Mouse (Mus musculus) kidney, adult 9 months (tissue): ENCODE measurements around the gene Topaz1.

Source experiments
- DNase-seq: peaks from one replicate; pipeline ENCODE4 v3.0.0; 2022

Topaz1 gene

DNA sequence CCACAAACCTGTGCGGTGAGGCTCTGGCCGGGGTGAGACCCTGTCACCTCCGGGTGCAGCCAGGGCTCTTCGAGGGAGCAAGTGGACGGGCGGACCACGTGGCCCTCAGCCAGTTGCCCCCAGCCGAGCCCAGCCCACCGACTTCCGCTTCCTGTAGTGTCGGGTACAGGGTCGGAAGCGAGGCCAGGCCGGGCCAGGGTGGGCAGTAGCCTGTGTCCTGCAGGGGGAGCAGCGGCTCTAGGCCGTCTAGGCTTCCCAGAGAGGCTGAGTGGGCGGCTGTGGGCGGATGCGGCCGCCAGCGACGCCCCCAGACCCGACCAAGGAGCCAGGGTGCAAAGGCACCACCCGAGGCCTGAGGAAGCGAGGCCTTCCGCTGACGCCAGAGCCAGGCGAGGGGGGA is at the start of gene Topaz1:
Topaz1 (plus strand) TSS at position 287 of the 400 bp plus-strand sequence.
- no peak for DNase-seq

DNA sequence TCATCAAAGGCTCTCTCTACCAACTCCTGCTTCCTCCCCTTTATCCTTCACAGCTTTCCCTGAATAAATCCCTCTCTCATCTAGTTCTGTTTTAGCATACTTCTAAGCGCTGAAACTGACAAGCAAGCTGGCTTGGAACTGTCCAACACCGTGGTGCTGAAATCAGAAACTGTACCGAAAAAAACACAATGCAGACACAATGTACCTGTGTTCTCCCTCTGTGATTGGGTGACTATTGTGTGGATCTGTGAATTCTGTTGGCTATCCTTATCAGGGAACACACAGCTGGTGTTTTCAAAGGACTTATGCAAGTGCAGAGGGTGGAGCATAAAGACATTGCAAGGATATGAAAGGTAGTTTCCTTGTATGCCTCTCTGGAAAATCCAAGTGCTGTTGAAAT is 45.3 kb upstream of the Topaz1 start:
- DNase-seq, result peak; percentile 11

DNA sequence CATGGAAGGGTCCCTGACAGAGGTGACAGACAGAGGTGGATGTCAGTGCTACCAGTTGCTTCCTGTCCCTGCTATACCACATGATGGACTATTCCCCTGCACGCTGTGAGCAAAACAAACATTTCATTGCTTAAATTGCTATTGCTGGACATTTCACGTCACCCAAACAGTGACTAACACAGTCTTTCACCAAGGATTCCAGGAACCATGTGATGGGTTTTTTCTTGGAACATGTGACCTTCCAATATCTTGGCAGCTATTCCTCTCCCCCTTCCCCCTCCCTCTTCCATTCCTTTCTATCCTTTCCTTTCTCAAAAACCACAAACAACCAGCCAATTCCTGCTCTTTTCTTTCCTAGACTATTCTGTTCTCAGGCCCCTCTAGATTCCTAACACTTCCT is 33.3 kb upstream of the Topaz1 start:
- no peak for DNase-seq

DNA sequence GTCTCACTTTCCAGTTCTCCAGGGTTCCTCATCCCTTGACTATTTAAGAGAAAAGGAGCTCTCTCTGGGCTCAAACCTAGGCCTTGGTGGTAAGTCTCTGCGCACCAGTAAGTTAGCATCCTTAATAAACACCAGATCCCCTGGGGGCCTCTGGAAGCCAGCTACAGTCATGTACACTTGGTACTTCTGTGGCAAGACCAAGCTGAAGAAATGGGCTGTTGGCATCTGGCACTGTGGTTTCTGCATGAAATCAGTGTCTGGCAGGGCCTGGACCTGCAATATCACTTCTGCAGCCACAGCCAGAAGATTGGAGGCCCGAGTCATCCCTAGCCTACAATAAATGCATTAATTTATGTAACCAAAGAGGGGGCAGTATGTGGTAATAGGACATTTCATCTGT is 32.1 kb upstream of the Topaz1 start:
- DNase-seq, result no peak

DNA sequence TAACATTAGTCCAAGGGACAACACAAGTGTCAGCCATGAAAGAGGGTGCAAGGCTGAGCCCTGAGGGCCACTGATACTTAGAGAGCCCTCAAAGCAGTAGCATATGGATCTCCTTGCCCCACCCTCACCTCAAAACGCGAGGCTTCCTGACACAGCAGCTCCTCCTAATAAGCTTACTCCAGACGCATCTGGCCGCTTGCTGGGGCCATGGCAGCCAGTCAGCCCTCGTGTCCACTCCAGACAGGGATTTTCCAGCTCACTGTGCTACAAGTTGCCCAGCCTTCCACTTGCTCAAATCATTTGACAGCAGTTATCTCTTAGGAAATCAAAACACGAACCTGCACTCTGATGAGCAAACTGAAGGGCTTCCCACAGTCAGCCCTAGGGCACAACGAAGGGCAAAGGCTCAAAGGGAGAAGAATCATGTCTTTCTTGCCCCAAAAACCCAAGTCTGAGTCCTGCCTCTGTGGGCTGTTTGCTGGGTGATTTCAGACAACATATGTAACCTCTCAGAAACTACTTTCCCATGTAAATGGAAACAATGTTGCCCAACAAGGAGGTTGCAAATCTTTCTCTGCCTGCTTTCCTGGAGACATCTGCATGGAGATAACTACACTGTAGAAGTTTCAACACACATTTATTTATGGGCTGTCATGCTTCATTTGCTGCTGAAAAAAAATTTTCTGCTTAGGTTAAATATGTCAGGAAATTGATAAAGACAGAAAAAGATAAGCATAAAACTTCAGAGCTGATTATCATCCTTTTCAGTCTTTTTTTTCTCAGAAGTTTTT is 30.8 kb upstream of the Topaz1 start:
- DNase-seq, result no peak

DNA sequence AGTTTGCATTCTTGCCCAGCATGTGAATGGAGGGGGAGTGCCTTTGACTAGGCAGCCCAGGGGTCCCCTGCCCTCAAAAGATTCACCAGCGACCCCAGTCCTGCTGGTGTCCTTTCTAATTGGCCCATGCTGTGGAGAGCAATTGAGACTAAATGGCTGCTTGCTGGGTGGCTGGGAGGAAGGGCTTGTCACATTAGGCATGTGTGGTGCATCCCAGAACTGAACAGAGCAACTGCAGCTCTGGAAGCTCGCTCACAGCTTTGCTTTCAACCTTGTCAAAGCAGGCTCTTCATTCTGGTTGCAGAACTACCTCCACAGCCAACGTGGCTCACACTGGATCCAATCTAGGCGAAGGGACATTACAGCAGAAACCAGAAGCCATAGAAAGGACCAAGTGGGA is 24.9 kb upstream of the Topaz1 start:
- DNase-seq, result no peak

DNA sequence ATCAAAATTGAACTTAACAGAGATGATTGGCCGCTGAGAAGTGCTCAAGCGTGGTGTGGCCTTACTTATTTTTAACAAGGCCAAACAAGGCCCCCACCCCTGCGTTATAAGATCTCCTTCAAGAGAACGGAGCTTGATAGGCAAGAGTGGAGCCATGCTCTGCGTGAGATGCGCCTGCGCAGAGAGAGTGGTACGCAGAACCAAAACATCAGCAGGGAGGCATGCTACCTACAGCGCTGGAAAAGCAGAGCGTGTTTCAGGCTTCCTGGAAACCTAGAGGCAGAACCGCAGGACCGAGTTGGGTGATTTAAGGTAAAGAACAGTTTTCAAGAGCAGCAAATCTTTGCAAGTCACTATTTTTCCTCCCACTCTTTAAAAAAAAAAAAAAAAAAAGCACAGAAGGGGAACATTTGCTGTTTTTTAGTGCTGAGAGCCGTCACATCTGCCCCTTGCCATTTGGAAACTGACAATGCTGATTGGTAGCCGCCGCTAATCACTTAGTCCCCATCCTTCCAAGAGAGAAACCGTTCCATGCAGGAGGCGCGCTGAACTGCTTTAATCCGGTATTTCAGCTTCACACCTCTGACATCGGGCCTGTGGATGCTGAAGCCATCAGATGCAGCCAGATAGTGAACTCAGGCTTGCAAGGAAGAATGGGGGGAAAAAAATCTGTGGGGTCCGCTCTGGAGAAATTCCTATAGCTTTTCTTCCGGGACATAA is 21.9 kb upstream of the Topaz1 start:
- DNase-seq, result no peak

DNA sequence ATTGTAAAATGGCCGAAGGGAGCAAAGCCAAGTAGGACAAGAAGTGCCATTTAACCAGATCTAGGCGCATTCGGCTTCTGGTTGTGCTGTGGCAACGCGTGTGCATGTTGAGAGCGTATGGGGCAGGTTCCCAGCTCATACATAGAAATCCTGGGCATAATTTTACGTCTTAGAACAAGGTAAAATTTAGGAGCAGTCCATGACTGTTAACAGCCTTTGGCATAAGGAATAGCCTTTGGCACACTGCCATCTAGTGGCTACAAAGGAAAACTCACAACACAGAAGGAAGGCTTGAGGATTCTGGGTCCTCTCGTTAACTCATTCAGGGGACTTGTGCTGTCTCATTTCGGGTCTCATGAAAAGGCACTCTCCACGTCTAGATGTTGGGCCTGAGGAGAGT is 17.6 kb upstream of the Topaz1 start:
- peak; percentile 52 for DNase-seq

DNA sequence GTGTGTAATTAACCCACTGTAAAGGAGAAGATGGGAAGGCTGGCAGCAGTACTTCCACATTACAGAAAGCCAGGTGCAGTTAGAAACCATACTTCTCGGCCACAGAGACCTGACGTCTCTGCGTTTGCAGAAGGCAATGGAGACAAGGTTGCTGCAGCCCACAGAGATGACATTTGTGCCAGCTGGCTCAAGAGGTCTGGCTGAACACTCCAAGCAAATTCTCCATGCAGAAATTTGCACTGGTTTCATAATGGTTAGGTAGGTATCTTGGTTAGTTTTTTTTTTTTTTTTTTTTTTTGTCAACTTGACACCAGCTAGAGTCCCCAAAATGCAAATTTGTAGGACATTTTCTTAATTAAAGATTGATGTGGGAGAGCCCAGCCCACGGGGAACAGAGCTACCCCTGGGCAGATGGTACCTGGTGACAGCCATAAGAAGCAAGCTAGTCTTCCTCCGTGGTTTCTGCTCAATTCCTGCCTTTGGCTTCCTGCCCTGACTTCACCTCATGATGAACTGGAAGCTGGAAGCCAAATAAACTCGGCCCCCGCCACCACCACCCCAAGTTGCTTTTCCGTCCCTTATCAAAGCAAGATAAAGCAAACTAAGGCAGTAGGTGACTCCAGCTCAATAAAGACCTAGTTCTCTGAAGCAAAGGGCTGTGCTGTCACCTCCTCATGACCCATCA is 14.9 kb upstream of the Topaz1 start:
- DNase-seq, result no peak

DNA sequence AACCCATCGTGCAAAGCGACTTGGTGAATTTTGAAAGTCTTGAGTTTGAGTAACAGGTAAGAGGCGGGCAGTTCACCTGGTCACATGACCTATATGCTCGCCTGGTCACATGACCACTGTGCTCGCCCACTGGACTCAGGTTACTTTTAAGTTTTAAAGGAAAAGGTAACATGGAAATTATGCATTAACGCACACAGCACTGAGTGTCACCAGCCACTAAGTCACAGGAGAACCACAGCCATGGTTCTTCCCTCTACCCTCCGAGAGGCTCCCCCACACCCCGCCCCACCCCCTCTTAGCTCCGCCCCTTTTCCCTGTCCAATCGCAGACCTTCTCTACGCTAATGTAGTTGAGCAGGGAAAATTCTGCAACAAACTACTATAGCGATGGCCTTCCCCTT is 13.9 kb upstream of the Topaz1 start:
- peak; percentile 47 for DNase-seq

DNA sequence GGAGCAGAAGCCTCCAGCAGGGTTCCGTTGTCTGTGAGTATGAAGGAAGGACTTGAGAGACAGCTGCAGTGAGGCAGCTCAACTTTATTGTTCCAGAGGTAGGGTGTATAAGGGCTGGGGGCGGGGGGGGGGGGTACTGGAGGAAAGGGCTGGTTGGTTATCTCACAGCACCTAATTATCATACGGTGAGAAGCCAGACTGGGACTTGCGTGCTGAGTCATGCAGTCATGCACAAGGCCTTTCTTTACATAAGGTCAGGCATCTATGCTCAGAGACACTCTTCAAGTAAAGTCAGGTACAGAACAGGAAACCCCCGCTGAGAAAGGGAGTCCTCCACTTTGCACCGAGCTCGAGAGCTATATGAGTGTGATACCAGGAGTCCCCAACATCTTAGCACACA is 12.2 kb upstream of the Topaz1 start:
- no peak for DNase-seq

DNA sequence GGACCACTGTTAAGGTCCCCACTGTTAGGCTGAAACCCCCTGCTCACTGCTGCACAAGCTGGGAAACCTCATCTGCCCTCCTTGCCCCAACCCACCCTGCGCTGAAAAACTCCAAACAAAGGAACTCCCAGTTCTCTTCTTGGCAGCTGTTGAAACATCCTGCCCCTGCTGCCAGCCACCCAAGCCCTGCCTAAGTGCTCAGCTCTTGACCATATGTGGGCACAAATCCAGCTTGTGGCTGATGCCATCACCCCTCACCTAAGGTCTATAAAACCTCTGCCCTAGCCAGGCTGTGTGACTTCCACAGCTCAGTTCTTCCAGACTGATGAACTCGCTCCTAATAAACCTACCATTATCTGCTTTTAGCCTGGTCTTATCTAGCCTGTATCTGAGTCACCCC is 11.1 kb upstream of the Topaz1 start:
- no peak for DNase-seq

DNA sequence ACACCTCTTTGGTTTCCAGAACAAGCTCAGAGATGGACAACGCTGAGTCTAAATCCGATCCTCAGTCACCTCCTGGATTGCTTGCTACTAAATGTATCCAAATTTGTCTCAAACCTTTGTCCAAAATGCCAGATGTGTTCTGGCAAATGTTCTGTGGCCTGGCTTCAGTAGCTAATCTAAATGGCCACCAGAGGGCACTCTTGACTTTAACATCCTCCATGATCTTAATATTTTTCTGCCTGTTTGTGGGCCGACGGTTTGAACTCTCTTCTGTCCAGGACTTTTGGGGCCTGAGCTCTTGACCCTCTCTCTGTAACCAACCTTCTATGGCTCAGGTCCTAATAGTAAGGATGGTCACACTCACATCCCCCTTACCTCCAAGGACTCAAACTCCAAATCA is 10.4 kb upstream of the Topaz1 start:
- peak; percentile 73 for DNase-seq

DNA sequence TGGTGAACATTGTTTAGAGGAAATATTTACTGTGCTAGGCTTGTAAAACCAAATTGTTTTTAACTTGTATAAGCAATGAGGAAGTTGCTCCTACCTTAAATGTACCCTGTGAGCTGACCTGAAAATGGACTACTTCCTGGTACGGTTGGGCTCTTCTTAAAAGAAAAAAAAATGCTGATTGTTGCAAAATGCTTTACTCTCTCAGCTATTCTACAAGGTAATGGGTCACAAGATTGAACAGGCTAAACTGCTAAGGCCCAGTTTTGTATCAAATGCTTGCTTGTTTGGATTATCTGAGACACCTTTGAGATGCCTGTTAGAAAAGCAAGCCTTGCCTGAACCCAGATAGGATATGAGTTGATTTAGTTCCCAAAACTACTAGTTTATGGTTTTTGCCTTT is 1.3 kb upstream of the Topaz1 start:
- DNase-seq, result peak; percentile 41

DNA sequence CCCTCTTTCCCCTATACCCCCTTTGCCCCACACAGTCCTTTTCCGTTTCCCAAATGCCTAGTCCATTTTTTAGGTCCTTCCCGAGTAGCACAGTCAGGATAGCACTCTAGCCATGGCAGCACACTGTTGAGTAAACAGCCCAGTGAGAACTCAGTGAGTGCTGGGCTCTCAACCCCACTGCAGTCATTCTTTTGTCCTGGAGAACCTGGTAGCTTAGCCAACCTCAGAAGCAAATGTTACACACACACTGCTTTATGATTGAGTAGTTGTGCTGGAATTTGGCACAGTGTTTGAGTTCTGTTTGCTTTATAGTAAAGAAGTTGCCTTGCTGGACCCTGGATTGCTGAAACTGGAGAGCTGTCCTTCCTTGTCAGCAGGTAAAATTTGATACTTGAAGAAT is 10.5 kb downstream of the Topaz1 start:
- no peak for DNase-seq

DNA sequence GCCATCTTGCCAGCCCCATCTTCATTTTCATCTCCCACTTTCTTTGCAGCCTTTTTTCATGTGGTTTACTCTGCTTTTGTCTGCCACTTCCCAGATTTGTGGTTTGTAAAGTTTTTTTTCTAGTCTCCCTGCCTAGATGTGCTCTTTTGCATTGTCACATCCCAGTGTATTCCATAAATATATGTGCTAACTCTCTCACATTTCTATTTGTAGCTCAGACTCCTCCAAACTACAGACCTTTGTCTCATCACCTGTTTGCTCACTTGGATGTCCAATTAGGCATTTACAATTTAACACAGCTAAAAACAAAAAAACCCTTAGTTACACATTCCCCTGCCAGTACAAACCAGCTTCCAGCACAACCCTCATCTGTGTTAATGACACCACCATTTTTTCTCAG is 13.0 kb downstream of the Topaz1 start:
- DNase-seq, result no peak

DNA sequence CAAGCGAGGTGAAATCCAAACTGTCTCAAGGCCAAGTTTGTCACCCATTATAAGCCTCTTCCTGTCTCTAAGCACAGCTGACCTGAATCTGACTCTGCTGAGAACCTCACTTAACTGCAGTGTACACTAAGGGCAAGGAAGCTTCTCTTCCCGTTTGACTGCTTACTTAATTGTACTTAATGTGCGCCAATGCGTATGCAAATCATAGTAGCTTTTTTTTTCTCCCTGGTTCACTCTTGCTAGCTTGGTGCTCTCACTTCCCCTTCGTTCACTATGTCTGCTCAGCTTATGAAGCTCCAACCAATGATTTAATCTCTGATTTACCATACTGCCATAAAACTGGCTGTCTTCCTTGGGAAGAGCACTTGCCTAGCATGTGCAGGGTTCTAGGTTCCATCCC is 38.1 kb downstream of the Topaz1 start:
- DNase-seq, result no peak

DNA sequence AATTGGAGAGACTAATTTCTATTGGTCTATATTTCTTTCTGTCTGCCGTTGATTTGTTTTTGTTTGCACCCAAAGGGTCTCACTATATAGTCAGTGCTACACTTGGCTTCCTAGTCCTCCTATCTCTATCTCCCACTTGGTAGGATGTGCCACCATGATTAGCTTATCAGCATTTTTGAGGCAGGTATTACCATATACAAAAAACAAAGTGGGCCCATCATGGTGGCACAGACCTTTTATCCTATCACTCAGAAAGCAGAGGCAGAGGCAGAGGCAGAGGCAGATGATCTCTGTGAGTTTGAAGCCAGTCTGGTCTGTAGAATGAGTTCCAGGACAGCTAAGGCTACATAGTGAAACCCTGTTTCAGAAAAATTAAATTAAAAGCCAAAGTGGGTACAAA is 39.4 kb downstream of the Topaz1 start:
- no peak for DNase-seq

DNA sequence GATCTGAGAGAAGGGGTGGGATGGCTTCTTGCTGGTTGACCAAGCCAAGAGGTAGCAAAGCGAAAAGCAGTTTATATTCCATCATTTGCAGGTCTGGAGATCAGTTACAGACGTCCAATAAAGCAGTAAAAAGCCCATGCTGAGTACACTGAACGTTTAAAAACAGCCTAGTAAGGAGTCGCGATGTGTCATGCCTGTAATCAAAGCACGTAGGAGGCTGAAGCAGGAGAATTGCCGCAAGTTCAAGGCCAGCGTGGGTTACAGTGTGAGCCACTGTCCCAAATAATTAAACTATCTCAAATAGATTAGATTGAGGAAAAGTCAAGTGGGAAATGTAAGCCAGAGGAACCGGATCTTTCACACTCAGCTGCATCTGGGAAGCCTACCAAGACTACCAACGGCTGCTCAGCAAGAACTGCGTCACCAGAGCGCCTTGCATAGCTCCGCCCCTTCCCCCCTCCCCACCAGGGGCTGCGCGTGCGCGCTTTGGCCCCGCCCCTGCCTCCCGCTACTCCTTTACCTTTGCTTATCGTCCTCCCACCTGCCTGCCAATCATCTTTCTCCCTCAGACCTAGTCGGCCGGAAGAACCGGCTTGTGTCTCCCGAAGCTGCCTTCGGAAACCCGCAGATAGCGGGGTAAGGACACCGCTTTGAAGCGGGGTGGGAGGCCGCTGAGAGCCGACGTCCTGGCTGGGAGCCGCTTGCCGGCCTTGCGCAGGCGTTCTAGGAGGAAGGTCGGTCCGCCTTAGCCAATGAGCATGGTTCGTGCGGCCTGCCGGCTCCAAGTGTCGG is 58.1 kb downstream of the Topaz1 start, which contains the start of gene Tcaim:
Tcaim (plus strand) TSS at position 487 of the 792 bp plus-strand sequence.
- peak; percentile 94 for DNase-seq

DNA sequence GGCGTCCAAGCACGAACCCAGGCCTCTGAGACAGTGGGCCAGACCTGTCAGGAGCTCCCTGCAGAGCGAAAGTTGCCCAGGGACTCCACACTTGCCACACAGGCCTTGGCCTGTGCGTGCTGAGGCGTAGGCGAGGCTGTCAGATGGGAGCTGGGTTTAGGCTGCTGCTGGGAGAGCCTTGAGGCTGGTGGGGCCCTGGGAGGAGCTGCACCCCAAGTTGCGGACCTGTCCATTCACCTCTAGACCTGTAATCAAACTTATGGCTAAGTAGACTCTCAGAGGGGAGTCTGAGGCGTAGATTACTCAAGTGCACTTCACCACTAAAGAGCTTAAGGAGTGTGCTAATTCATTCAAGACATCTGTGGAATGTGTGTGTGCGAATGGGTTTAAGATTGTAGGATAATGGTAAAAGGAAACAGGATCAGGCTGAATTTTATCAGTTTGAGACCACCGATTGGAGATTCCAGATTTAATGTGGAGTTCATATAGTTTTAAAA is 58.7 kb downstream of the Topaz1 start:
- DNase-seq, result no peak

DNA sequence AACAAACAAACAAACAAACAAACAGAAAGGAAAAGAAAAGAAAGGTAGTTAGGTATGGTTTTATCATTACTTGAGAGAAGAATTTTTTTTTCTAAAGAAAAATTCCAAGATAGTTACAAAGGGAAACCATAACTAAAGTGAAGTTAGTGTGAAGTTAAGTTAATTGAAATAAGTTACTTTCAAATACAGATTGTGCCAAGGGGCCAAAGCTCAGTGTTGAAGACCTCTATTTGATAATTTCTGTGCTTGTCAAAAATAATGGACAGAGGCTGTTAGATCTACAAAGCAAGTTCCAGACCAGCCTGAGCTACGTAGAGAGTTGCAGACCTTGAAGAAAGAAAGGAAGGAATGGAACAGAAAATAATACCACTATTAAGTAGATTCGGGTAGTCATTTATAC is 60.0 kb downstream of the Topaz1 start:
- peak; percentile 76 for DNase-seq

DNA sequence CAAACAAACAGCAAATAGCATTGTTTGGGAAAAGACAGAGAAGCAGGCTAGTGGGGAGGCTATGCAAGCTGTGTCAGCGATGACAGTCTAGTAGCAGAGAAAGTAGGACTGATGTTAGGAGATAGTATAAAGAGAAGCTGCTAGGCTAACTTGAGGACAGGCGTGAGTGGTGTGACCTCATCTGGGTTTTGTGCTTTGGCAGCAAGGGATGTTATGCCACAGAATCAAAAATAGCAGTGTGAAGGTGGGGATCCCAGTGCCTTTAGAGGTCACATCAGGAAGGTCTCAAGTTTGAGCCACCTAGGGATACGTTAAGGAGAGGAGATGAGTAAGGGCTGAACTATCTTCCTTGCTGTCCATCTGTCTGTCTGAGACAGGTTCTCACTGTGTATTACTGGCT is 63.1 kb downstream of the Topaz1 start:
- no peak for DNase-seq

DNA sequence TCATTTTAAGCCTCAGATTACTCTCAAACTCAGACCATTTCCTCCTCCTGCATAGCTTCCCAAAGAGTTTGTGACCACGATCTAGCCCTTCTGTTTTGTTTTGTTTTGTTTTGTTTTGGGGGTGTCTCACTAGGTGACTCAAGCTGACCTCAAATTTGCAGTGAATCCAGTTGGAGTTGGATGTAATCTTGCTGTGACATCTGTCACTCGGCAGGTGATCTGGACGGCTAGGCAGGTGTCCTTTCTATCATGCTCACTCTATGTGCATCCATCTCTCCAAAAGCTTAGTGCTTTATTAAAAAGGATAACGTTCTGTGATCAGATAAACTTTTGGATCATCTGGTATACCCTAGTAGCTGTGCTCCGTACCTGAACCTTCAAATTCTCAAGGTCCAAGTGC is 65.2 kb downstream of the Topaz1 start:
- DNase-seq, result no peak
